Mouse (Mus musculus): ENCODE results near the gene Efnb3.

DNA sequence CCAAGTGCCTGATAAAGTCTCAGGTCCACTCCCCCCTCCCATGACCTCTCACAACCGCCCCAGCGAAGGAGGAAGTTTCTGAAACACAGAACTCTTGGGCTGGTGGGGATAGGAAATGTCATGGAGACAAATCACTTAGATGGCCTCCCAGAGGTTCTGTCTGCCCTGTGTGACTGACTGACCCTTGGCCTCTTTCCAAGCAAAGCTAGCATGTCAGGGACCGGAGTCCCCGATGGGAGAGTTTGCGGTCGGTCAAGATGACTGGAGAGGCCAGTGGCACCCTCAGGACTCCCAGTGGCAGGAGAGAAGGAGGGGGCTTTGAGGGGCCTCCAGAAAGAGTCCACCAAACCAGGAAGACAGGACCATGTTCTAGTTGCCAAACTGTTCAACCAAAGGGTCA is 1.2 kb downstream of the Efnb3 start:
- TF ChIP-seq TAL1 (IDR thresholded peaks at IDR 0.05; ENCODE audit: low read length): no peak
- no peak for TF ChIP-seq GATA1 (IDR thresholded peaks at IDR 0.05; ENCODE audit: low read length)

All from erythroblast, embryonic 14.5 days (primary cell).